Mouse (Mus musculus) lung, postnatal 0 days (tissue): ENCODE results near the gene Map2k1. TPM values are rescaled to one million over a fixed set of nuclear protein-coding genes. Genes with fewer than 3 reads are reported as not detected.

Experiments
- ATAC-seq: fragments of 200-750 bp; cut with Nextera tagmentation; 2 replicates; pipeline ENCODE4 v1.8.0; 2017; ENCODE audit warnings: moderate library complexity
- DNase-seq: peaks from one replicate; pipeline ENCODE4 v3.0.0-alpha.2; 2016; ENCODE audit warnings: low spot score
- H3K27ac ChIP-seq: fragments of 300-500 bp; sonication (generic); 2 replicates; pipeline ENCODE4 v1.5.1; 2014; ENCODE audit warnings: antibody characterized with exemption, mild to moderate bottlenecking, low read length, mixed read lengths
- H3K27me3 ChIP-seq: fragments of 300-500 bp; sonication (generic); replicated peaks from 2 replicates; pipeline ENCODE4 v1.6.1; 2014; ENCODE audit warnings: low read length, mixed read lengths; ENCODE audit not compliant: insufficient read depth
- H3K36me3 ChIP-seq: fragments of 300-500 bp; sonication (generic); 2 replicates; pipeline ENCODE4 v1.6.1; 2014; ENCODE audit warnings: low read length, mixed read lengths; ENCODE audit not compliant: insufficient read depth
- H3K4me1 ChIP-seq: fragments of 300-500 bp; sonication (generic); 2 replicates; pipeline ENCODE4 v1.6.1; 2014; ENCODE audit warnings: antibody characterized with exemption, low read depth, low read length, mixed read lengths; ENCODE audit not compliant: insufficient read depth
- H3K4me2 ChIP-seq: fragments of 300-500 bp; sonication (generic); replicated peaks from 2 replicates; pipeline ENCODE4 v1.6.1; 2014; ENCODE audit warnings: low read depth, mild to moderate bottlenecking, low read length, moderate library complexity, mixed read lengths
- H3K4me3 ChIP-seq: fragments of 300-500 bp; sonication (generic); 2 replicates; pipeline ENCODE4 v1.5.1; 2014; ENCODE audit warnings: low read depth, low read length
- H3K9ac ChIP-seq: fragments of 300-500 bp; sonication (generic); replicated peaks from 2 replicates; pipeline ENCODE4 v1.6.1; 2014; ENCODE audit warnings: low read depth, mild to moderate bottlenecking
- H3K9me3 ChIP-seq: fragments of 300-500 bp; sonication (generic); 2 replicates; pipeline ENCODE4 v1.6.1; 2016; ENCODE audit warnings: low read length, mixed read lengths
- CTCF ChIP-seq: IDR thresholded peaks from 2 replicates; pipeline ENCODE4 v1.5.1; 2016; ENCODE audit warnings: antibody characterized with exemption, mild to moderate bottlenecking
- EP300 ChIP-seq: IDR thresholded peaks from 2 replicates; pipeline ENCODE4 v1.6.1; 2016; ENCODE audit warnings: antibody characterized with exemption, mild to moderate bottlenecking, control low read depth
- WGBS: fragments of 180-500 bp; shearing (Covaris S2); extraction: QIAGEN DNeasy Blood & Tissue Kit; methylation state at CpG from one replicate; pipeline ENCODE4 v1.1.7; 2014; 5-methylcytosine and 5-hydroxymethylcytosine counted together
- polyA plus RNA-seq: library from polyadenylated mRNA; unstranded; fragments of >200 nt; fragmentation: Nextera tagmentation; extraction: Ambion mirVana; gene quantifications from 2 replicates; pipeline ENCODE4 v1.2.1, GENCODE M21; 2015

Gene Map2k1
- polyA plus RNA-seq, 1 experiment from 2014 or later, result 67.1 TPM

- peak overlapping the region; percentile 85 for H3K9ac ChIP-seq
- H3K4me3 ChIP-seq, result peak overlapping the region; percentile 92
- no peaks in the 10 kb centered on the region for H3K9me3 ChIP-seq
- TF ChIP-seq EP300 (no peak), CTCF (peak; percentile 13; the same call in 1 of the 2 replicates)
- H3K27ac ChIP-seq, result peak overlapping the region; percentile 90
- peaks cover 10% of the 10 kb centered on the region; the same call in 1 of the 2 replicates for H3K4me1 ChIP-seq
- H3K36me3 ChIP-seq, result no peaks in the 10 kb centered on the region
- H3K4me2 ChIP-seq, result peak overlapping the region; percentile 73
- ATAC-seq (no peak), DNase-seq (peak; percentile 44)
- 0% methylated on average over 16 of the region's 16 CpGs for WGBS
- no peaks in the 10 kb centered on the region for H3K27me3 ChIP-seq
These were observed 825 bp downstream of the Map2k1 start for GRCm38 (mm10) chr9:64252591-64253020.

- DNase-seq (no peak), ATAC-seq (no peak)
- no peak overlapping the region for H3K4me2 ChIP-seq
- H3K9me3 ChIP-seq, result no peaks in the 10 kb centered on the region
- no peak overlapping the region for H3K9ac ChIP-seq
- no peak overlapping the region for H3K27ac ChIP-seq
- no peak overlapping the region for H3K4me3 ChIP-seq
- no peaks in the 10 kb centered on the region for H3K27me3 ChIP-seq
- peaks cover 10% of the 10 kb centered on the region; the same call in 1 of the 2 replicates for H3K4me1 ChIP-seq
- H3K36me3 ChIP-seq, result no peaks in the 10 kb centered on the region
- TF ChIP-seq EP300 (no peak), CTCF (no peak)
These were observed 3.2 kb downstream of the Map2k1 start for GRCm38 (mm10) chr9:64250111-64250730.

GRCm38 (mm10) chr9:64249371-64249770 lies 4.1 kb downstream of the Map2k1 start:
- DNase-seq (peak; percentile 24), ATAC-seq (no peak)
- 67% methylated on average over 1 of the region's 1 CpGs for WGBS
- H3K27me3 ChIP-seq, result no peaks in the 10 kb centered on the region
- no peak overlapping the region for H3K9ac ChIP-seq
- TF ChIP-seq EP300, result no peak
- TF ChIP-seq CTCF, result no peak
- H3K36me3 ChIP-seq, result no peaks in the 10 kb centered on the region
- no peak overlapping the region for H3K4me3 ChIP-seq
- peaks cover 10% of the 10 kb centered on the region; the same call in 1 of the 2 replicates for H3K4me1 ChIP-seq
- no peaks in the 10 kb centered on the region for H3K9me3 ChIP-seq
- H3K4me2 ChIP-seq, result no peak overlapping the region
- H3K27ac ChIP-seq, result no peak overlapping the region

GRCm38 (mm10) chr9:64242381-64242831 lies 11.0 kb downstream of the Map2k1 start:
- TF ChIP-seq CTCF (no peak), EP300 (no peak)
- DNase-seq, result peak; percentile 58
- WGBS, result 26% methylated on average over 6 of the region's 6 CpGs
- H3K36me3 ChIP-seq, result no peaks in the 10 kb centered on the region
- H3K9ac ChIP-seq, result no peak overlapping the region
- no peaks in the 10 kb centered on the region; the same call in 1 of the 2 replicates for H3K4me1 ChIP-seq
- no peaks in the 10 kb centered on the region for H3K27me3 ChIP-seq
- H3K4me3 ChIP-seq, result no peak overlapping the region
- peak; percentile 44 for ATAC-seq
- H3K27ac ChIP-seq, result peak overlapping the region; percentile 14; the same call in 1 of the 2 replicates
- no peaks in the 10 kb centered on the region for H3K9me3 ChIP-seq
- H3K4me2 ChIP-seq, result no peak overlapping the region

- ATAC-seq (peak; percentile 21; the same call in 1 of the 2 replicates), DNase-seq (peak; percentile 51)
- Histone ChIP-seq H3K4me2 (no peak overlapping the region), H3K27me3 (no peaks in the 10 kb centered on the region), H3K4me3 (no peak overlapping the region; the same call in 1 of the 2 replicates), H3K9ac (no peak overlapping the region), H3K9me3 (no peaks in the 10 kb centered on the region), H3K27ac (no peak overlapping the region), H3K36me3 (no peaks in the 10 kb centered on the region), H3K4me1 (no peaks in the 10 kb centered on the region; the same call in 1 of the 2 replicates)
- TF ChIP-seq EP300 (no peak), CTCF (no peak)
- WGBS, result 26% methylated on average over 8 of the region's 8 CpGs
These were observed 12.8 kb downstream of the Map2k1 start for GRCm38 (mm10) chr9:64240681-64241080.

GRCm38 (mm10) chr9:64240116-64240515 lies 13.3 kb downstream of the Map2k1 start:
- ATAC-seq (no peak), DNase-seq (no peak)
- TF ChIP-seq CTCF (no peak), EP300 (no peak)
- H3K9me3 ChIP-seq, result no peaks in the 10 kb centered on the region
- H3K4me3 ChIP-seq, result no peak overlapping the region
- 39% methylated on average over 2 of the region's 2 CpGs for WGBS
- H3K36me3 ChIP-seq, result no peaks in the 10 kb centered on the region
- no peak overlapping the region for H3K27ac ChIP-seq
- H3K9ac ChIP-seq, result no peak overlapping the region
- H3K4me2 ChIP-seq, result no peak overlapping the region
- H3K27me3 ChIP-seq, result no peaks in the 10 kb centered on the region
- no peaks in the 10 kb centered on the region; the same call in 1 of the 2 replicates for H3K4me1 ChIP-seq
